Mouse (Mus musculus): ENCODE results near the gene Adssl1. TPM values are rescaled to one million over a fixed set of nuclear protein-coding genes. Genes with fewer than 3 reads are reported as not detected.

Gene Adssl1
- polyA plus RNA-seq, 1 experiment from 2014 or later, result 22.8 TPM

- Histone ChIP-seq H3K27ac (ENCODE audit: low read depth) (no peak overlapping the region), H3K27me3 (ENCODE audit: insufficient read depth, low read length) (no peaks in the 10 kb centered on the region), H3K9ac (replicated peaks) (no peak overlapping the region), H3K4me1 (ENCODE audit: insufficient read depth) (no peaks in the 10 kb centered on the region), H3K4me2 (ENCODE audit: low read depth, low read length) (no peak overlapping the region), H3K36me3 (replicated peaks; ENCODE audit: insufficient read depth, low read length) (peaks cover 85% of the 10 kb centered on the region), H3K9me3 (ENCODE audit: low read length) (no peaks in the 10 kb centered on the region), H3K4me3 (ENCODE audit: low read depth, low read length) (no peak overlapping the region)
- WGBS (ENCODE audit: insufficient replicate concordance), result 90% methylated on average over 7 of the region's 7 CpGs
- DNase-seq (no peak), ATAC-seq (no peak)
- TF ChIP-seq EP300 (IDR thresholded peaks at IDR 0.05; ENCODE audit: low read depth) (no peak), CTCF (IDR thresholded peaks at IDR 0.05; ENCODE audit: low read depth) (no peak)
Observed at GRCm38 (mm10) chr12:112658619-112659018, 38.8 kb downstream of the Adssl1 start.

GRCm38 (mm10) chr12:112659109-112659508 lies 39.3 kb downstream of the Adssl1 start:
- no peaks in the 10 kb centered on the region for H3K27me3 ChIP-seq (ENCODE audit: insufficient read depth, low read length)
- DNase-seq (peak; percentile 55), ATAC-seq (no peak)
- WGBS (ENCODE audit: insufficient replicate concordance), result 76% methylated on average over 6 of the region's 6 CpGs
- H3K4me1 ChIP-seq (ENCODE audit: insufficient read depth), result no peaks in the 10 kb centered on the region
- no peak overlapping the region for H3K9ac ChIP-seq (replicated peaks)
- H3K4me3 ChIP-seq (ENCODE audit: low read depth, low read length), result no peak overlapping the region
- H3K4me2 ChIP-seq (ENCODE audit: low read depth, low read length), result no peak overlapping the region
- peaks cover 80% of the 10 kb centered on the region for H3K36me3 ChIP-seq (replicated peaks; ENCODE audit: insufficient read depth, low read length)
- H3K27ac ChIP-seq (ENCODE audit: low read depth), result no peak overlapping the region
- no peaks in the 10 kb centered on the region for H3K9me3 ChIP-seq (ENCODE audit: low read length)
- TF ChIP-seq EP300 (IDR thresholded peaks at IDR 0.05; ENCODE audit: low read depth) (no peak), CTCF (IDR thresholded peaks at IDR 0.05; ENCODE audit: low read depth) (peak; percentile 65)

GRCm38 (mm10) chr12:112660576-112661326 lies 40.9 kb downstream of the Adssl1 start:
- peaks cover 69% of the 10 kb centered on the region for H3K36me3 ChIP-seq (replicated peaks; ENCODE audit: insufficient read depth, low read length)
- H3K9ac ChIP-seq (replicated peaks), result no peak overlapping the region
- no peak overlapping the region for H3K27ac ChIP-seq (ENCODE audit: low read depth)
- DNase-seq (no peak), ATAC-seq (no peak)
- TF ChIP-seq CTCF (IDR thresholded peaks at IDR 0.05; ENCODE audit: low read depth), result no peak
- no peak for TF ChIP-seq EP300 (IDR thresholded peaks at IDR 0.05; ENCODE audit: low read depth)
- no peaks in the 10 kb centered on the region for H3K27me3 ChIP-seq (ENCODE audit: insufficient read depth, low read length)
- no peak overlapping the region for H3K4me2 ChIP-seq (ENCODE audit: low read depth, low read length)
- H3K4me3 ChIP-seq (ENCODE audit: low read depth, low read length), result no peak overlapping the region
- H3K4me1 ChIP-seq (ENCODE audit: insufficient read depth), result 0 out of 2 replicates have a peak, but pooled peaks cover 2% of the 10 kb centered on the region
- WGBS (ENCODE audit: insufficient replicate concordance), result 71% methylated on average over 5 of the region's 5 CpGs
- H3K9me3 ChIP-seq (ENCODE audit: low read length), result no peaks in the 10 kb centered on the region

GRCm38 (mm10) chr12:112661327-112661605 lies 41.4 kb downstream of the Adssl1 start:
- Histone ChIP-seq H3K27me3 (ENCODE audit: insufficient read depth, low read length) (no peaks in the 10 kb centered on the region), H3K36me3 (replicated peaks; ENCODE audit: insufficient read depth, low read length) (peaks cover 68% of the 10 kb centered on the region), H3K4me1 (ENCODE audit: insufficient read depth) (0 out of 2 replicates have a peak, but pooled peaks cover 4% of the 10 kb centered on the region), H3K9ac (replicated peaks) (no peak overlapping the region), H3K4me3 (ENCODE audit: low read depth, low read length) (no peak overlapping the region), H3K9me3 (ENCODE audit: low read length) (no peaks in the 10 kb centered on the region), H3K4me2 (ENCODE audit: low read depth, low read length) (no peak overlapping the region), H3K27ac (ENCODE audit: low read depth) (no peak overlapping the region)
- TF ChIP-seq EP300 (IDR thresholded peaks at IDR 0.05; ENCODE audit: low read depth) (no peak), CTCF (IDR thresholded peaks at IDR 0.05; ENCODE audit: low read depth) (no peak)
- DNase-seq (no peak), ATAC-seq (no peak)
- 82% methylated on average over 3 of the region's 3 CpGs for WGBS (ENCODE audit: insufficient replicate concordance)

- no peaks in the 10 kb centered on the region for H3K27me3 ChIP-seq (ENCODE audit: insufficient read depth, low read length)
- no peak overlapping the region for H3K4me3 ChIP-seq (ENCODE audit: low read depth, low read length)
- no peak overlapping the region for H3K9ac ChIP-seq (replicated peaks)
- ATAC-seq (no peak), DNase-seq (no peak)
- WGBS (ENCODE audit: insufficient replicate concordance), result 89% methylated on average over 9 of the region's 9 CpGs
- H3K4me1 ChIP-seq (ENCODE audit: insufficient read depth), result 0 out of 2 replicates have a peak, but pooled peaks cover 4% of the 10 kb centered on the region
- no peak overlapping the region for H3K4me2 ChIP-seq (ENCODE audit: low read depth, low read length)
- no peak overlapping the region for H3K27ac ChIP-seq (ENCODE audit: low read depth)
- H3K36me3 ChIP-seq (replicated peaks; ENCODE audit: insufficient read depth, low read length), result peaks cover 62% of the 10 kb centered on the region
- H3K9me3 ChIP-seq (ENCODE audit: low read length), result no peaks in the 10 kb centered on the region
- no peak for TF ChIP-seq EP300 (IDR thresholded peaks at IDR 0.05; ENCODE audit: low read depth)
- no peak for TF ChIP-seq CTCF (IDR thresholded peaks at IDR 0.05; ENCODE audit: low read depth)
Observed at GRCm38 (mm10) chr12:112661851-112662250, 42.0 kb downstream of the Adssl1 start.

- no peak overlapping the region for H3K27ac ChIP-seq (ENCODE audit: low read depth)
- TF ChIP-seq CTCF (IDR thresholded peaks at IDR 0.05; ENCODE audit: low read depth) (no peak), EP300 (IDR thresholded peaks at IDR 0.05; ENCODE audit: low read depth) (no peak)
- DNase-seq (no peak), ATAC-seq (no peak)
- peaks cover 10% of the 10 kb centered on the region for H3K4me1 ChIP-seq (ENCODE audit: insufficient read depth)
- WGBS (ENCODE audit: insufficient replicate concordance), result 90% methylated on average over 11 of the region's 11 CpGs
- H3K27me3 ChIP-seq (ENCODE audit: insufficient read depth, low read length), result no peaks in the 10 kb centered on the region
- H3K4me3 ChIP-seq (ENCODE audit: low read depth, low read length), result no peak overlapping the region
- no peak overlapping the region for H3K4me2 ChIP-seq (ENCODE audit: low read depth, low read length)
- H3K36me3 ChIP-seq (replicated peaks; ENCODE audit: insufficient read depth, low read length), result peaks cover 51% of the 10 kb centered on the region
- H3K9me3 ChIP-seq (ENCODE audit: low read length), result no peaks in the 10 kb centered on the region
- H3K9ac ChIP-seq (replicated peaks), result no peak overlapping the region
Observed at GRCm38 (mm10) chr12:112663303-112663702, 43.5 kb downstream of the Adssl1 start.
